Mouse (Mus musculus): ENCODE measurements around the gene Rcor3. TPM values are rescaled to one million over a fixed set of nuclear protein-coding genes. Genes with fewer than 3 reads are reported as not detected.
A peak's percentile ranks its signal among the peaks of the same experiment; 100 is the strongest.

Gene Rcor3
- total and polyA plus RNA-seq, 3 experiments, result 1.5 to 3.9 (median 3.1) TPM

- no peaks in the 10 kb centered on the region for H3K9me3 ChIP-seq (replicated peaks; ENCODE audit: low read length)
- H3K4me2 ChIP-seq (ENCODE audit: insufficient read depth, low read depth, poor library complexity, severe bottlenecking), result no peak overlapping the region
- H3K79me2 ChIP-seq (replicated peaks; ENCODE audit: control insufficient read depth, extremely low read depth, insufficient read depth, poor library complexity, severe bottlenecking), result no peaks in the 10 kb centered on the region
- no peak for DNase-seq (ENCODE audit: extremely low read depth)
- in situ Hi-C loops (cut with MboI; ENCODE audit: low pct_ligation_motif_present, low pct_unique_long_range_greater_than_20kb, low sequenced_read_pairs), result no loop called here
- H3K27me3 ChIP-seq (replicated peaks), result peaks cover 9% of the 10 kb centered on the region
- TF ChIP-seq USF1 (IDR thresholded peaks at IDR 0.05; ENCODE audit: low read depth, low read length) (no peak), MXI1 (IDR thresholded peaks at IDR 0.05; ENCODE audit: low read depth, low read length) (no peak), JUND (conservative IDR thresholded peaks at IDR 0.05; ENCODE audit: low read depth, low read length) (no peak), PAX5 (IDR thresholded peaks at IDR 0.05; ENCODE audit: low read length) (no peak), SIN3A (IDR thresholded peaks at IDR 0.05; ENCODE audit: low read length) (no peak), NRF1 (IDR thresholded peaks at IDR 0.05; ENCODE audit: low read depth, low read length) (no peak), HCFC1 (IDR thresholded peaks at IDR 0.05; ENCODE audit: low read depth, low read length) (no peak), TBP (conservative IDR thresholded peaks at IDR 0.05; ENCODE audit: low read depth, low read length) (no peak), KAT2A (IDR thresholded peaks at IDR 0.05; ENCODE audit: insufficient replicate concordance, low read length) (no peak), MAFK (IDR thresholded peaks at IDR 0.05; ENCODE audit: insufficient replicate concordance, low read length) (no peak), E2F4 (IDR thresholded peaks at IDR 0.05; ENCODE audit: insufficient replicate concordance, low read depth, low read length) (no peak), MEF2A (IDR thresholded peaks at IDR 0.05; ENCODE audit: borderline replicate concordance, low read depth, low read length) (no peak), MAX (IDR thresholded peaks at IDR 0.05; ENCODE audit: low read length) (no peak), RCOR1 (conservative IDR thresholded peaks at IDR 0.05; ENCODE audit: low read depth, low read length) (no peak), ZKSCAN1 (IDR thresholded peaks at IDR 0.05; ENCODE audit: borderline replicate concordance, low read depth, low read length) (no peak)
- no peaks in the 10 kb centered on the region for H3K36me3 ChIP-seq (replicated peaks in 1 of 2; ENCODE audit: control insufficient read depth in 1 of 2, insufficient read depth in 1 of 2, low read length in 1 of 2)
- H3K9ac ChIP-seq (ENCODE audit: insufficient read depth, low read depth), result no peak overlapping the region
- H3K27ac ChIP-seq (ENCODE audit: insufficient read depth, low read depth), result no peak overlapping the region
- dilution Hi-C loops (cut with MboI; ENCODE audit: extremely low pct_ligation_motif_present, extremely low pct_unique_long_range_greater_than_20kb, low sequenced_read_pairs), result no loop called here
- H3K4me1 ChIP-seq (ENCODE audit: control insufficient read depth in 1 of 2, insufficient read depth in 2 of 2), result peaks cover 0 to 8% of the 10 kb centered on the region in 2 experiments; a peak in 2 of 4 replicates
- no peak overlapping the region for H3K4me3 ChIP-seq (replicated peaks in 1 of 3; ENCODE audit: low read depth in 2 of 3, low read length in 2 of 3, poor library complexity in 1 of 3)
Measured at GRCm38 (mm10) chr1:192140313-192140712, 2.5 kb upstream of the Rcor3 start.

- Histone ChIP-seq H3K27me3 (replicated peaks) (peaks cover 9% of the 10 kb centered on the region), H3K9ac (ENCODE audit: insufficient read depth, low read depth) (peak overlapping the region; percentile 90), H3K4me2 (ENCODE audit: insufficient read depth, low read depth, poor library complexity, severe bottlenecking) (peak overlapping the region; percentile 68), H3K79me2 (replicated peaks; ENCODE audit: control insufficient read depth, extremely low read depth, insufficient read depth, poor library complexity, severe bottlenecking) (no peaks in the 10 kb centered on the region), H3K4me1 (ENCODE audit: control insufficient read depth in 1 of 2, insufficient read depth in 2 of 2) (peaks cover 0 to 8% of the 10 kb centered on the region in 2 experiments; a peak in 2 of 4 replicates), H3K27ac (ENCODE audit: insufficient read depth, low read depth) (peak overlapping the region; percentile 37; the same call in 1 of the 2 replicates), H3K36me3 (replicated peaks in 1 of 2; ENCODE audit: control insufficient read depth in 1 of 2, insufficient read depth in 1 of 2, low read length in 1 of 2) (peaks cover 0 to 3% of the 10 kb centered on the region in 2 experiments), H3K4me3 (replicated peaks in 1 of 3; ENCODE audit: low read depth in 2 of 3, low read length in 2 of 3, poor library complexity in 1 of 3) (peak overlapping the region; percentile 72 to 97 (median 74)), H3K9me3 (replicated peaks; ENCODE audit: low read length) (no peaks in the 10 kb centered on the region)
- in situ Hi-C loops (cut with MboI; ENCODE audit: low pct_ligation_motif_present, low pct_unique_long_range_greater_than_20kb, low sequenced_read_pairs), result no loop called here
- dilution Hi-C loops (cut with MboI; ENCODE audit: extremely low pct_ligation_motif_present, extremely low pct_unique_long_range_greater_than_20kb, low sequenced_read_pairs), result no loop called here
- peak; percentile 17 for DNase-seq (ENCODE audit: extremely low read depth)
- TF ChIP-seq ZNF384 (IDR thresholded peaks at IDR 0.05; ENCODE audit: low read depth, low read length) (peak; percentile 34; the same call in 1 of the 2 replicates), UBTF (IDR thresholded peaks at IDR 0.05; ENCODE audit: low read depth, low read length) (peak; percentile 35; the same call in 1 of the 2 replicates), EP300 (IDR thresholded peaks at IDR 0.05; ENCODE audit: low read length) (no peak), SIN3A (IDR thresholded peaks at IDR 0.05; ENCODE audit: low read length) (0 out of 2 replicates have a peak, but pooled peaks have one; percentile 12)
Measured at GRCm38 (mm10) chr1:192137291-192137925, 454 bp downstream of the Rcor3 start.

Measured in CH12.LX (cell line).